Mouse (Mus musculus) embryonic stem cell, embryonic (primary cell): ENCODE results near the gene Pip4k2a.

Experiments
- CTCF ChIA-PET, 4 experiments: fragments of 300-600 bp in 2 of 4; fragments of 350-600 bp in 2 of 4; sonication (Branson Sonifier 250); formaldehyde crosslinking; loops; one replicate each; lab custom pipeline; 2022; ENCODE audit warnings: inconsistent platforms in 2 of 4; lab: Charles Lee
- POLR2A ChIA-PET, 4 experiments: fragments of 300-600 bp in 2 of 4; fragments of 350-600 bp in 2 of 4; sonication (Branson Sonifier 250); formaldehyde crosslinking; loops; one replicate each; lab custom pipeline; 2022; ENCODE audit warnings: antibody characterized with exemption in 4 of 4, inconsistent platforms in 1 of 4; lab: Charles Lee

Gene Pip4k2a

GRCm38 (mm10) chr2:18988885-18989284, 9.0 kb downstream of the Pip4k2a start:
- ChIA-PET CTCF (no interaction called here), POLR2A (interaction anchor here in 1 of 4 experiments (1.7 kb wide), 1 partner anchor 11 kb away, joined by 4 read pairs; no protein-coding TSS in a partner anchor)

- CTCF ChIA-PET, result no interaction called here
- POLR2A ChIA-PET, result no interaction called here
Measured at GRCm38 (mm10) chr2:18985506-18985905, 12.4 kb downstream of the Pip4k2a start.

DNA sequence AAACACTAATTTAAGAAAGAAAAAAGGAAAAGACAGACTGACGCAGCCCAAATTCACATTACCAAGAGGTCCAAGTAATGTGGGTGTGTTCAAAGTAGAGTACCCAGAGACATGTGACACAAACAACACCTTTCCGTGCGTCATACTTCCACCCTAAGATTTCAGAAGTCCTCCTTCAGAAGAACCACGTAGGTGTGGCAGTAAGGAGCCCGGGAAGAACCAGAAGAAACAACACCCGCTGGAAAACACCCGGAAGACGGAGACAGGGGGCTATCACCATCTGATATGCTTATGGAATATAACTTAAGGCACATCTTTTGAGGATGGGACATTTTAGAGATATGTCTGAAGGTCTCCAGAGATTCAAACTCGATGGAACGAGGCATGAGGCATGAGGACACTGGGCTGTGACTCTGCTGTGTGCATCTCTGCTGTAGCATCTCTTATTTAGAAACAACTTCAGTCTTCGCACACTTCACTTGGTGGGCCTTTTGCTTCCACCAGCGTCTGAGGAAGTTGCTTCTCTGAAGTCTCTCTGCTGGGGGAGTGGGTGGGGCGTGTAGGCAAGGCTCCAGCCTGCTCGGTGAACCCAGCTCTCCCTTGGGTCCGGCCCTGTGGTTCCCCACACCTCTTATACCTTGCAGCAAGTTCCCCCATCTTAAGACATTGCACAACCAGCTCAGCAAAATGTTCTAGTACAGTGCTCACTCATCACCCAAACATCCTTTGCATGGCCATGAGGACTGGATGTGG, 13.7 kb downstream of the Pip4k2a start:
- ChIA-PET POLR2A (interaction anchor here in 1 of 4 experiments (1.8 kb wide), 1 partner anchor 11 kb away, joined by 4 read pairs; no protein-coding TSS in a partner anchor), CTCF (no interaction called here)

- ChIA-PET CTCF (no interaction called here), POLR2A (interaction anchor here in 1 of 4 experiments (1.8 kb wide), 1 partner anchor 10 kb away, joined by 4 read pairs; no protein-coding TSS in a partner anchor)
Measured at GRCm38 (mm10) chr2:18983546-18983945, 14.4 kb downstream of the Pip4k2a start.

DNA sequence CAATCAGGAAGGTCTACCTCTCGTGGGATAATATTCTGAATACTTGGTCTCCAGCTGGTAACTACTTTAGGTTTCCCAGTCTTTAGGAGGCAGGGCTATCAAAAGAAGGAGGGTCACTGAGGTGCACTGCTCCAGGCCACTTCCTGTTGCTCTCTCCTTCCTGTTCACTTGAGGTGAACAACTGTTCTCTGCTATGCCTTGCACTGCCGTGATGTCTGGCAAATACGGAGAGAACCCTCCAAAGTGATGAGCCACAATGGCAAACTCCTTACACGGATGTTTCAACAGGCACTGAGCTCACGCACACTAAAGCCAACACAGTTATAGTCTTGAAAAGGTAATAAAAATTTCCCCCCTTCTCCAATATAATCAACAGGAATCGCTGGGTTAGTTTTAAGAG, 15.3 kb downstream of the Pip4k2a start:
- POLR2A ChIA-PET, result interaction anchor here in 1 of 4 experiments (1.8 kb wide), 1 partner anchor 9 kb away, joined by 4 read pairs; no protein-coding TSS in a partner anchor
- CTCF ChIA-PET, result no interaction called here

GRCm38 (mm10) chr2:18979675-18980074, 18.3 kb downstream of the Pip4k2a start:
- CTCF ChIA-PET, result interaction anchor here in 2 of 4 experiments (0.5 to 0.6 kb wide), 2 partner anchors 22 to 1145 kb away, joined by 5 to 6 read pairs; no protein-coding TSS in a partner anchor

DNA sequence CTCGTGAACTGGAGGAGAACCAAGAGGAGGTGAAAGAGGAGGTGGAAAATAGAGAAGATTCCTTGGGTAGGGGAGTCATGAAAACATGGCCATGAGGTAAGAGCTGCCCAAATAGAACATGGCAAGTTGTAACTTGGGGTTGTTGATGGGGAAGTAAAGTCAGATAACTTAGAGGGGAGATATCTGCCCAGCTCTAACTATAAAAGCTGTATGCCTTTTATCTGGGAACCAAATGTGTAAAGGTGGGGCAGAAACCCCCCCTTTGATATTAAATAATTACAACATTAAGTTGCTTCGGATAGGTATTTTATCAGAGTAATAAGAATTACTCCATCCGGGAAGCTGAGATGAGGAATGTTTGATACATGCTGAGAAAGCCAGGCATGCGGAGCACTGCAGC, 18.9 kb downstream of the Pip4k2a start:
- CTCF ChIA-PET, result interaction anchor here in 1 of 4 experiments (0.6 kb wide), 1 partner anchor 21 kb away, joined by 6 read pairs; no protein-coding TSS in a partner anchor
- POLR2A ChIA-PET, result interaction anchor here in 2 of 4 experiments (0.6 to 1.5 kb wide), 3 partner anchors 14 to 1985 kb away, joined by 3 to 6 read pairs (median 4); partner anchors contain the start of genes 4930426L09Rik (in 1 of the 2) and Pip4k2a (in 1 of the 2)

More at GRCm38 (mm10) chr2:18979675-18980074, 18.3 kb downstream of the Pip4k2a start:
- POLR2A ChIA-PET, result interaction anchor here in 1 of 4 experiments (1.0 to 1.5 kb wide), 2 partner anchors 14 to 19 kb away, joined by 4 to 6 read pairs; partner anchors contain the start of genes 4930426L09Rik and Pip4k2a

- CTCF ChIA-PET, result interaction anchor here in 1 of 4 experiments (0.6 kb wide), 1 partner anchor 122 kb away, joined by 3 read pairs; no protein-coding TSS in a partner anchor
- POLR2A ChIA-PET, result interaction anchor here in 2 of 4 experiments (0.6 to 1.7 kb wide), 4 partner anchors 11 to 124 kb away, joined by 3 to 4 read pairs (median 4); no protein-coding TSS in a partner anchor
Measured at GRCm38 (mm10) chr2:18977201-18977805, 20.6 kb downstream of the Pip4k2a start.

- CTCF ChIA-PET, result no interaction called here
- POLR2A ChIA-PET, result interaction anchor here in 1 of 4 experiments (0.6 kb wide), 1 partner anchor 8 kb away, joined by 3 read pairs; no protein-coding TSS in a partner anchor
Measured at GRCm38 (mm10) chr2:18976175-18976574, 21.8 kb downstream of the Pip4k2a start.

- ChIA-PET POLR2A (no interaction called here), CTCF (no interaction called here)
Measured at GRCm38 (mm10) chr2:18974882-18975645, 22.9 kb downstream of the Pip4k2a start.

- ChIA-PET CTCF (interaction anchor here in 1 of 4 experiments (0.7 kb wide), 1 partner anchor 210 kb away, joined by 15 read pairs; no protein-coding TSS in a partner anchor), POLR2A (interaction anchor here in 1 of 4 experiments (0.6 kb wide), 1 partner anchor 908 kb away, joined by 3 read pairs; no protein-coding TSS in a partner anchor)
Measured at GRCm38 (mm10) chr2:18971564-18971963, 26.4 kb downstream of the Pip4k2a start.

DNA sequence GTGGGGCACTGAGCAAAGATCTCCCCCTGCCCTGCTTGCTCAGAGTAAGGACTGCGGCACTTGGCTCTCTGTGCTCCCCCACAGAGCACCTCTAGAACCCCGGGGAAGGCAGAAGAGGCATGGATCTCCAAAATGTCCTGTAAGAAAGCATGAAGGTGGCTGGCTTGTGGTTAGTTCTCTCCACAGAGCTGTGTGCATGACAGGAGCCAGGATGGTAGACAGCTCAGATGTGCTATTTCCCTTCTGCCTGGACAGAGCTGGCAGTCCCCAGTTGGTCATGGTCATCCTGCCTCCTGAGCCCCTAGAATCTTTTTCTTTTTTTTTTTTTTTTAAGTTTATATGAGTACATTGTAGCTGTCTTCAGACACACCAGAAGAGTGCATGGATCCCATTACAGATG, 27.5 kb downstream of the Pip4k2a start:
- POLR2A ChIA-PET, result interaction anchor here in 1 of 4 experiments (0.6 kb wide), 1 partner anchor 617 kb away, joined by 4 read pairs; no protein-coding TSS in a partner anchor
- CTCF ChIA-PET, result interaction anchor here in 2 of 4 experiments (0.7 to 1.2 kb wide), 3 partner anchors 26 to 130 kb away, joined by 3 to 9 read pairs (median 3); no protein-coding TSS in a partner anchor

- ChIA-PET CTCF (interaction anchor here in 1 of 4 experiments (0.6 to 1.2 kb wide), 2 partner anchors 29 to 129 kb away, joined by 3 read pairs; partner anchors contain the start of genes 4930426L09Rik and Pip4k2a), POLR2A (no interaction called here)
Measured at GRCm38 (mm10) chr2:18969066-18969681, 28.8 kb downstream of the Pip4k2a start.

DNA sequence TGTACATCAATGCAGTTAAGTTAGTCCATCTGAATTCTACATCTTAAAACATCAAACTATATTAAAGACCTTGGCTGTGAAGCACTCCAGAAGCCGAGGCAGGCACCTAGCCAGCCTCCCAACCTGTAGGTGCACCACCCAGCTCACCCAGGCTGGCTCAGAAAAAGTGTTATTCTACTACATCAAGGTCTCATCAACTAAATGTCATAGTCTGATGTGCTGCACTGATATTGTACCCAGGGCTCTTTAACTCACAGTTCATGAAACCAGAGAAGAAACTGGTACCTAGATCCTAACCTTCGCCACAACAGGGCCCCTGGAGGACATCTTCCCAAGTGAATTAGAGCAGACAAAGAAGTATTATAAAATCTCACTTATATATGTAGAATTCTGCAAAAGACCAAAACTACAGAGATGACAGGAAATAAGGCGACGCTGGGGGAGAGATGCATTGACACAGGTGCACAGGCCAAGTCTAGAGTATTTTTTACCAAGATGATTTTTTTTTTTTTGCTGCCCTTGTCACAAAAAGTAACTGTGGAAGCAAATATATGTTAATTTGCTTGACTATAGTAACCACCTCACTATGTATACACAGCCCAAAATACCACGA, 30.4 kb downstream of the Pip4k2a start:
- ChIA-PET POLR2A (interaction anchor here in 2 of 4 experiments (0.6 to 0.7 kb wide), 3 partner anchors 9 to 442 kb away, joined by 3 to 6 read pairs (median 4); no protein-coding TSS in a partner anchor), CTCF (no interaction called here)

DNA sequence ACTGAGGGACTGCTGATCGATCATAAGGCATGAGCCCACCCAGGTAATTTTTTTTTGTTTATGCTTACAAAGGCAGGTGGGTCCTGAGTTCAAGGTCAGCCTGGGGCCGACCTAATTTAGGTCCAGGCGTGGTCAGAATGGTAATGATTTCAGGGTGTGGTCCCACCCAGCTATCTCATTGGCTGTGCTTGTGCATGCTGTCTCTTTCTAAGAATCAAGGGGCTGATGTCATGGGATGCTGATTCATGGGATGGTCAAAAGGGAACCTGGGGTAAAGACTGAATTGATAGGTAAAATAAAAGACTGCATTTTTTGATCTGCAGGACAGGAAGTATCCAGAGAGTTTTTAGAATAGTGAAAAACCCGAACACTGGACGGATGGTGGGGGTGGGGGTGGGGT, 31.4 kb downstream of the Pip4k2a start:
- CTCF ChIA-PET, result interaction anchor here in 1 of 4 experiments (0.6 kb wide), 1 partner anchor 38 kb away, joined by 3 read pairs; no protein-coding TSS in a partner anchor
- POLR2A ChIA-PET, result interaction anchor here in 1 of 4 experiments (0.7 kb wide), 1 partner anchor 10 kb away, joined by 4 read pairs; no protein-coding TSS in a partner anchor

DNA sequence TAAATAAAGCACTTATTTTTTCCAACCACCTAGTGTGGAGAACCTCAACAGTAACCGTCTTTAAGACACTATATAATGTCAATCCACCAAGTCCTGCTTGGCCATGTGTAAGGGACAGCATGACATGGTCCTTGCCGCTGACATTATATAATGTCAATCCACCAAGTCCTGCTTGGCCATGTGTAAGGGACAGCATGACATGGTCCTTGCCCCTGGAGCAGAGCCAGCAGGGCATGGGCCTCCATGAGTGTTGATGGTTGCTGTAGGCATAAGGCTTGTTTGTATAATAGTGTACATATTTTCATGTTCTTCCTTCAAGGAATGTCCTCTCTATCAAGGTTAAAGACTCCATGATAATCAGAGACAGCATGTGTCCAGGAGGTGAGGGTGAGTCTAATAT, 32.0 kb downstream of the Pip4k2a start:
- ChIA-PET CTCF (interaction anchor here in 1 of 4 experiments (0.5 to 0.6 kb wide), 2 partner anchors 9 to 38 kb away, joined by 3 read pairs; no protein-coding TSS in a partner anchor), POLR2A (no interaction called here)

GRCm38 (mm10) chr2:18965108-18965507, 32.8 kb downstream of the Pip4k2a start:
- ChIA-PET POLR2A (no interaction called here), CTCF (no interaction called here)
